Mouse (Mus musculus) forebrain, embryonic 12.5 days (tissue): ENCODE data around the gene Cobl. TPM values are rescaled to one million over a fixed set of nuclear protein-coding genes. Genes with fewer than 3 reads are reported as not detected.
A peak's percentile ranks its signal among the peaks of the same experiment; 100 is the strongest.

Experiments
- ATAC-seq: fragments of 200-750 bp; cut with Nextera tagmentation; 2 replicates; pipeline ENCODE4 v1.8.0; 2017; ENCODE audit warnings: moderate TSS enrichment; ENCODE audit not compliant: low FRiP score
- H3K27ac ChIP-seq: fragments of 300-500 bp; sonication (generic); 2 replicates; pipeline ENCODE4 v1.5.1; 2016; ENCODE audit warnings: mild to moderate bottlenecking
- H3K27me3 ChIP-seq: fragments of 300-500 bp; sonication (generic); 2 replicates; pipeline ENCODE4 v1.6.1; 2016; ENCODE audit warnings: mild to moderate bottlenecking
- H3K36me3 ChIP-seq: fragments of 300-500 bp; sonication (generic); replicated peaks from 2 replicates; pipeline ENCODE4 v1.6.1; 2016; ENCODE audit warnings: mild to moderate bottlenecking
- H3K4me1 ChIP-seq: fragments of 300-500 bp; sonication (generic); 2 replicates; pipeline ENCODE4 v1.6.1; 2016
- H3K4me2 ChIP-seq: fragments of 300-500 bp; sonication (generic); 2 replicates; pipeline ENCODE4 v1.6.1; 2016; ENCODE audit warnings: mild to moderate bottlenecking, moderate library complexity
- H3K4me3 ChIP-seq: fragments of 300-500 bp; sonication (generic); replicated peaks from 2 replicates; pipeline ENCODE4 v1.5.1; 2016; ENCODE audit warnings: mild to moderate bottlenecking
- H3K9ac ChIP-seq: fragments of 300-500 bp; sonication (generic); 2 replicates; pipeline ENCODE4 v1.6.1; 2016; ENCODE audit warnings: mild to moderate bottlenecking
- H3K9me3 ChIP-seq: fragments of 300-500 bp; sonication (generic); 2 replicates; pipeline ENCODE4 v1.6.1; 2016
- WGBS: fragments of 180-500 bp; shearing (Covaris S2); methylation state at CpG from one replicate; pipeline ENCODE4 v1.1.7; 2016; 5-methylcytosine and 5-hydroxymethylcytosine counted together
- polyA plus RNA-seq: library from polyadenylated mRNA; unstranded; fragments of >200 nt; fragmentation: Nextera tagmentation; extraction: Ambion mirVana; gene quantifications from 2 replicates; pipeline ENCODE4 v1.2.1, GENCODE M21; 2016

Gene Cobl
- polyA plus RNA-seq, 1 experiment from 2014 or later, result 2.8 TPM

- Histone ChIP-seq H3K4me2 (no peak overlapping the region), H3K9ac (no peak overlapping the region), H3K36me3 (no peaks in the 10 kb centered on the region), H3K27ac (no peak overlapping the region), H3K4me3 (no peak overlapping the region), H3K4me1 (0 out of 2 replicates have a peak, but pooled peaks cover 4% of the 10 kb centered on the region), H3K9me3 (no peaks in the 10 kb centered on the region), H3K27me3 (peaks cover 20% of the 10 kb centered on the region; the same call in 1 of the 2 replicates)
- 80% methylated on average over 7 of the region's 7 CpGs for WGBS
- ATAC-seq, result no peak
These were observed 235.3 kb downstream of the Cobl start for GRCm38 (mm10) chr11:12229411-12229810.

- ATAC-seq, result no peak
- no peaks in the 10 kb centered on the region for H3K36me3 ChIP-seq
- WGBS, result 87% methylated on average over 3 of the region's 3 CpGs
- no peak overlapping the region for H3K4me2 ChIP-seq
- H3K4me1 ChIP-seq, result 0 out of 2 replicates have a peak, but pooled peaks cover 3% of the 10 kb centered on the region
- H3K9ac ChIP-seq, result no peak overlapping the region
- H3K4me3 ChIP-seq, result no peak overlapping the region
- H3K27me3 ChIP-seq, result peaks cover 22% of the 10 kb centered on the region; the same call in 1 of the 2 replicates
- no peak overlapping the region for H3K27ac ChIP-seq
- H3K9me3 ChIP-seq, result no peaks in the 10 kb centered on the region
These were observed 237.4 kb downstream of the Cobl start for GRCm38 (mm10) chr11:12227343-12227742.

DNA sequence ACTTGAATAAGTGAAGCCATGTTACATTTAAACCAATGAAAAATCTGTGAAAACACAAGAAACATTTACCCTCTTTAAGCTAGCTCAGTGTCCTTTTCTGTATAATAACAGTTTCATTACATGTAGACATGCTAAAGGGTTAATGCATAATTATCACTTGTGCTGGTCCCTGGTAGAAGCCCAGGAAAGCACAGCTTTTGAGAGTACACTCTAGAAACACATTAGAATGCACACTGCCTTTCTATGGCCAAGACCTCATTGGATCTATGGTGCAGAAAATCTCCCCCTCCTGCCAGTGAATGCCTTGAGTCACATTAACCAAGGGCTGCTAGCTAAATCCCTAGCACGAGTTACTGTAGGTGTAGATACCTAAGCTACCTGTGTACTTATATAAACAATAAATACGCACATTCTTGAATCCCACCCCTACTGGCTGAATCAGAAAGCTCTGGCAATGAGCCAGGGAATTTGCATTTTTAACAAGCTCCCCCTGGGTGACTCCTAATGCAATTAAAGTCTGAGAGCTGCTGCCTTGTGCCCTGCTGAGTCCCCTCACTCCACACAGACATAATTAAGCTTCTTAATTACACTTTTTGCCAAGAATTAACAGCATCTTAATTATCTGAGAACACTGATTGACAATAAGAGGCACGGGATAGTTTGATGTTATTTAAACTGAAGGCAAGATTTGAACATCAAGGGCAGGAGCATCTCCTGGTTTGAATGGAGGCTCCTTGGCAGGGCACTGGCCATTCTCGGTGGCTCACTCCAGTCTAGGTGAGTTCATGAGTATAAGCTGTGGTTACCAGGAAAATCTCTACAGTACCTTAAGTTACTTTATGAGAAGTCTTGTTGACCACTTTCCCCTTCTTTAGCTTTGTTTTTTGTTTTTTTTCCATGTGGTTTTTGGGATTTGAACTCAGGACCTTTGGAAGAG, 244.9 kb downstream of the Cobl start:
- Histone ChIP-seq H3K4me2 (no peak overlapping the region), H3K27ac (no peak overlapping the region), H3K36me3 (no peaks in the 10 kb centered on the region), H3K27me3 (peaks cover 17% of the 10 kb centered on the region), H3K4me3 (no peak overlapping the region), H3K9ac (no peak overlapping the region), H3K4me1 (no peaks in the 10 kb centered on the region), H3K9me3 (no peaks in the 10 kb centered on the region)
- 21% methylated on average over 4 of the region's 4 CpGs for WGBS
- ATAC-seq, result peak; percentile 67; the same call in 1 of the 2 replicates

DNA sequence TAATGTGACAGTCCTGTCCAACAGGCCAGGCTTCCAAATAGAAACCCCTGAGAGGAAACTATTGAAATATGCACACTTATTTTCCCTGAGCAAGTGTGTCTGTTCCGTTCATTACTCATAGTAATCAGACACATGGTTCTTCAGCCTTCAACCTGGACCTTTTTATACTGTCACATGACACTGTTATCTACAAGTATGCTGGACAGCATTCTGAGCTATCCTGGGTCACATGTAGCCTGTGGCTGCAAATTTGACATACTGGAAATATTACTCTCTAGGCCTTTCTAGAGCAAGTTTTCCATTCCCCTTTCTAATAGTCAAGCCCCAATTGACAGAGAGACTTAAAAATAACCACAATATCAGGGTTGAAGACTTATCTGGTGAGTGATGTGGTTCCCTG, 247.9 kb downstream of the Cobl start:
- Histone ChIP-seq H3K4me2 (no peak overlapping the region), H3K27me3 (peaks cover 12% of the 10 kb centered on the region), H3K4me1 (no peaks in the 10 kb centered on the region), H3K4me3 (no peak overlapping the region), H3K36me3 (no peaks in the 10 kb centered on the region), H3K9me3 (no peaks in the 10 kb centered on the region), H3K27ac (no peak overlapping the region), H3K9ac (no peak overlapping the region)
- no peak for ATAC-seq
- 69% methylated on average over 1 of the region's 1 CpGs for WGBS

DNA sequence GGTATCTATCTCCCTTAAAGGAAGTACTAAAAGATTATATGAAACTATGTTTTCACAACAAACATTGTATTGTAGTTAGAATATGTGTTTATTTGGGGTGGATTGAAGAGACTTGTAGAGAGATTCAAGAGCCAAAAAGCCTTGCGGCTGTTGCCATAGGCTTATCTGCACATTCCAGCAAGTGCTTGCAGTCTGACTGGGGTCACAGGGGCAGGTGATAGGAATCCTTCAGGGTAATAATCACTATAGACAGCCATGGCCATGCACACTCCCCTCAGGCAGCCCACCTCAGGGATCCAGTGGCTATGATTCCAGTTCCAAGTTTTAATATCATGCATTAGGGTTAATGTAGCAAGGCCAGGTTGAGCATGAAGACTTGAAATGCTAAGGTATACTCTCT, 249.2 kb downstream of the Cobl start:
- peaks cover 8% of the 10 kb centered on the region for H3K27me3 ChIP-seq
- WGBS, result 96% methylated on average over 1 of the region's 1 CpGs
- H3K4me2 ChIP-seq, result no peak overlapping the region
- H3K27ac ChIP-seq, result no peak overlapping the region
- H3K4me1 ChIP-seq, result no peaks in the 10 kb centered on the region
- H3K9ac ChIP-seq, result no peak overlapping the region
- no peak for ATAC-seq
- H3K4me3 ChIP-seq, result no peak overlapping the region
- no peaks in the 10 kb centered on the region for H3K9me3 ChIP-seq
- H3K36me3 ChIP-seq, result no peaks in the 10 kb centered on the region

DNA sequence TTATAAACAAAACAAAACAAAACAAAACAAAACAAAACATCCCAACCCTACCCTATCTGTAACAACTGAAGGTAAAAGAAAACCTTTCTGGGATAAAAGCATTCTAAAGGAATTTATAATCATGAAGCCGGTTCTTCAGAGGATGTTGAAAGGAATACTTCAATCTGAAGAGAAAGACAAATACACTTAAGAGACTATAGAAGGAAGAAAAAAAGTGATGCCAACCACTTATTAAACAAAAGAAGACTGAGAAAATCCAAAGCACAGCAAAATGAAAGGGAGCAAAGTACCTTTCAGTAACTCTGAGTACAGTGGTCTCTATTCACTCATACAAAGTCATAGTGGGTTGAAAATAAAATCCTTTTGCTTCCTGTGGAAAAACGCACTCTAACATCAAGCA, 256.2 kb downstream of the Cobl start:
- WGBS, result 75% methylated on average over 2 of the region's 2 CpGs
- H3K9ac ChIP-seq, result no peak overlapping the region
- no peak overlapping the region for H3K4me3 ChIP-seq
- H3K27me3 ChIP-seq, result no peaks in the 10 kb centered on the region
- H3K4me1 ChIP-seq, result no peaks in the 10 kb centered on the region
- no peaks in the 10 kb centered on the region for H3K9me3 ChIP-seq
- no peak overlapping the region for H3K27ac ChIP-seq
- no peak overlapping the region for H3K4me2 ChIP-seq
- no peak for ATAC-seq
- H3K36me3 ChIP-seq, result no peaks in the 10 kb centered on the region

GRCm38 (mm10) chr11:12205201-12206161, 259.3 kb downstream of the Cobl start:
- Histone ChIP-seq H3K27ac (no peak overlapping the region), H3K4me2 (no peak overlapping the region), H3K9me3 (no peaks in the 10 kb centered on the region), H3K27me3 (no peaks in the 10 kb centered on the region), H3K36me3 (no peaks in the 10 kb centered on the region), H3K9ac (no peak overlapping the region), H3K4me3 (no peak overlapping the region), H3K4me1 (no peaks in the 10 kb centered on the region)
- ATAC-seq, result no peak
- 75% methylated on average over 6 of the region's 6 CpGs for WGBS

GRCm38 (mm10) chr11:12199441-12199840, 265.3 kb downstream of the Cobl start:
- H3K9me3 ChIP-seq, result no peaks in the 10 kb centered on the region
- no peak overlapping the region for H3K27ac ChIP-seq
- 89% methylated on average over 4 of the region's 4 CpGs for WGBS
- H3K27me3 ChIP-seq, result no peaks in the 10 kb centered on the region
- no peak overlapping the region for H3K4me2 ChIP-seq
- no peaks in the 10 kb centered on the region for H3K36me3 ChIP-seq
- no peaks in the 10 kb centered on the region for H3K4me1 ChIP-seq
- ATAC-seq, result no peak
- H3K9ac ChIP-seq, result no peak overlapping the region
- no peak overlapping the region for H3K4me3 ChIP-seq

- Histone ChIP-seq H3K36me3 (no peaks in the 10 kb centered on the region), H3K27ac (no peak overlapping the region), H3K27me3 (no peaks in the 10 kb centered on the region), H3K4me1 (no peaks in the 10 kb centered on the region), H3K4me2 (no peak overlapping the region), H3K9ac (no peak overlapping the region), H3K9me3 (no peaks in the 10 kb centered on the region), H3K4me3 (no peak overlapping the region)
- ATAC-seq, result no peak
- WGBS, result 86% methylated on average over 6 of the region's 6 CpGs
These were observed 265.9 kb downstream of the Cobl start for GRCm38 (mm10) chr11:12198700-12199349.

DNA sequence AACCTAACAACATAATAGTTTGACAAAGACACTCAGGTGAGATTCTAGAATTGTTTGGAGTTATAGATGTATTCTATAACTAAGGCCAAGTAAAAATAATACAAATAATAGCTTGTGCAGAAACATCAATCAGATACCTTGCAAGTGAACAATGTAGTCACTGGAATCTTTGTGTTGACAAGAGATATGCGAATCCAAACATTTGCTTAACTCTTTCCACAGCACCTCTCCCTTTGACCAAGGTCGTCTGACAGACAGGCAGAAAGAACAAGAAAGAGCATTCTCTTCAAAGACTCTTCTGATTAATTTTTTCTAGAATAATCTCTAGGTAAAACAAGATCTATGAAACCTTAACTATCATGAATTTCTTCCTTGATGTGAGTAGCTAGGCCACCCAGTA, 266.7 kb downstream of the Cobl start:
- H3K4me3 ChIP-seq, result no peak overlapping the region
- H3K27me3 ChIP-seq, result no peaks in the 10 kb centered on the region
- WGBS, result 82% methylated on average over 2 of the region's 2 CpGs
- no peaks in the 10 kb centered on the region for H3K9me3 ChIP-seq
- H3K9ac ChIP-seq, result no peak overlapping the region
- H3K27ac ChIP-seq, result no peak overlapping the region
- H3K36me3 ChIP-seq, result no peaks in the 10 kb centered on the region
- no peaks in the 10 kb centered on the region for H3K4me1 ChIP-seq
- H3K4me2 ChIP-seq, result no peak overlapping the region
- ATAC-seq, result no peak

- no peak overlapping the region for H3K9ac ChIP-seq
- no peaks in the 10 kb centered on the region for H3K4me1 ChIP-seq
- H3K9me3 ChIP-seq, result no peaks in the 10 kb centered on the region
- H3K36me3 ChIP-seq, result no peaks in the 10 kb centered on the region
- no peak for ATAC-seq
- H3K4me3 ChIP-seq, result no peak overlapping the region
- no peak overlapping the region for H3K4me2 ChIP-seq
- H3K27ac ChIP-seq, result no peak overlapping the region
- WGBS, result 90% methylated on average over 4 of the region's 4 CpGs
- no peaks in the 10 kb centered on the region for H3K27me3 ChIP-seq
These were observed 267.2 kb downstream of the Cobl start for GRCm38 (mm10) chr11:12197542-12197941.

DNA sequence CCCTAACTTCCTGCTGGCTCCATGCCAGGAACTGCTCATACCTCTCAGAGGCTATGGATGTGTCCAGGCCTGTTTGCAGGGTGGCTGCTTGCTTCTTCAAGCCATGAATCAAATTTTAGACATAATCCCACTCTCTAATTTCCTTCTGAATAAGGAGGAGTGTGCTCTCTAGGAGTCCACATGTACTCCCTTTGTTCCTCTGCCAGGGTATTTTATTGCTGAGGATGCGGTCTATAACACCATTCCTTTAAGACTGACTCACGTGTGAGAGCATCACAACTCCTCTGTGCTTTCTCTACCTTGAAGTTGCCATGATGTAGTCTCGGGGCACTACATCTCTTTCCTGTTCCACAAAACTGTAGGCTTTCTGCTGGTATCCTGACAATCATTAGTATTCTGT, 269.4 kb downstream of the Cobl start:
- Histone ChIP-seq H3K4me3 (no peak overlapping the region), H3K27me3 (no peaks in the 10 kb centered on the region), H3K9ac (no peak overlapping the region), H3K4me1 (no peaks in the 10 kb centered on the region), H3K9me3 (no peaks in the 10 kb centered on the region), H3K4me2 (no peak overlapping the region), H3K27ac (no peak overlapping the region), H3K36me3 (no peaks in the 10 kb centered on the region)
- 90% methylated on average over 3 of the region's 3 CpGs for WGBS
- ATAC-seq, result no peak
